Mouse (Mus musculus) A20 (cell line): ENCODE data around the gene Spns3.

Source experiments
- DNase-seq: peaks from one replicate; pipeline ENCODE4 v3.0.0-alpha.2; 2011; ENCODE audit warnings: low read depth, low spot score

The Spns3 gene

GRCm38 (mm10) chr11:72519189-72519588, 31.1 kb downstream of the Spns3 start:
- no peak for DNase-seq

GRCm38 (mm10) chr11:72518449-72518848, 31.9 kb downstream of the Spns3 start:
- no peak for DNase-seq

- DNase-seq = no peak
Measured at GRCm38 (mm10) chr11:72514967-72515366, 35.3 kb downstream of the Spns3 start.

GRCm38 (mm10) chr11:72508651-72509050, 41.7 kb downstream of the Spns3 start:
- DNase-seq = no peak

GRCm38 (mm10) chr11:72507651-72508050, 42.7 kb downstream of the Spns3 start:
- no peak for DNase-seq

GRCm38 (mm10) chr11:72504016-72504797, 46.1 kb downstream of the Spns3 start:
- no peak for DNase-seq

GRCm38 (mm10) chr11:72503501-72503921, 46.8 kb downstream of the Spns3 start:
- no peak for DNase-seq

GRCm38 (mm10) chr11:72502236-72502635, 48.1 kb downstream of the Spns3 start:
- no peak for DNase-seq

- DNase-seq = no peak
Measured at GRCm38 (mm10) chr11:72501426-72502002, 48.8 kb downstream of the Spns3 start.

- no peak for DNase-seq
Measured at GRCm38 (mm10) chr11:72500139-72500538, 50.2 kb downstream of the Spns3 start.

GRCm38 (mm10) chr11:72497367-72497766, 52.9 kb downstream of the Spns3 start:
- DNase-seq = no peak

GRCm38 (mm10) chr11:72496775-72497174, 53.5 kb downstream of the Spns3 start:
- DNase-seq = no peak

- DNase-seq = no peak
Measured at GRCm38 (mm10) chr11:72496066-72496465, 54.2 kb downstream of the Spns3 start.

- peak; percentile 18 for DNase-seq
Measured at GRCm38 (mm10) chr11:72494046-72494988, 56.0 kb downstream of the Spns3 start.

GRCm38 (mm10) chr11:72491130-72491960, 59.0 kb downstream of the Spns3 start:
- DNase-seq = no peak

- peak; percentile 77 for DNase-seq
Measured at GRCm38 (mm10) chr11:72489881-72490301, 60.4 kb downstream of the Spns3 start, which contains the start of gene Spns2. Spns2 (minus strand) TSS chr11:72489904.

- DNase-seq = no peak
Measured at GRCm38 (mm10) chr11:72489397-72489796, 60.9 kb downstream of the Spns3 start.

- no peak for DNase-seq
Measured at GRCm38 (mm10) chr11:72488753-72489271, 61.5 kb downstream of the Spns3 start.

GRCm38 (mm10) chr11:72487739-72488138, 62.6 kb downstream of the Spns3 start:
- no peak for DNase-seq

GRCm38 (mm10) chr11:72487171-72487570, 63.1 kb downstream of the Spns3 start:
- DNase-seq = no peak

GRCm38 (mm10) chr11:72485960-72486359, 64.3 kb downstream of the Spns3 start:
- DNase-seq = no peak
